Mouse (Mus musculus) spleen, adult 2 months (tissue): ENCODE results near the gene Ppp4r1.

ENCODE experiments used
- CTCF ChIP-seq: fragments of 200-500 bp; IDR thresholded peaks from 2 replicates; pipeline ENCODE4 v1.5.1; 2011; ENCODE audit warnings: mild to moderate bottlenecking, inconsistent platforms; ENCODE audit not compliant: insufficient read depth, insufficient read length, insufficient replicate concordance; ENCODE audit errors: extremely low read depth
- POLR2A ChIP-seq: fragments of 200-500 bp; IDR thresholded peaks from 2 replicates; pipeline ENCODE4 v1.6.1; 2011; ENCODE audit warnings: low read depth, low read length, inconsistent platforms

DNA sequence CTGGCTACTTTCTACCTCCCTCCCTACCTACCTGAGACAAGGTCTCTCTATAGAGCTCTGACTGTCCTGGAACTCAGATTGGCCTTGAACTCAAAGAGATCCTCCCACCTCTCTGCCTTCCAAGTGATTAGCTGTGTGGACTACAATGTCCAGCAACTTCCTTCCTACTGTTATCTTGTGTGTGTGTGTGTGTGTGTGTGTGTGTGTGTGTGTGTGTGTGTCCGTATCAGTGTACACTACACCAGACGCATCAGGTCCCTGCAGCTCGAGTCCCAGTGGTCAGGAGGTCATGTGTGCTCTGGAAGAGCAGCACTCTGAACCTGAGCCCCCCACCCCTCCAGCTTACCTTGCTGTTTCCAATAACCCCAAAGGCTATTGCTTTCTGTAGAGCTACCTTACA is 83.8 kb downstream of the Ppp4r1 start:
- TF ChIP-seq CTCF: no peak
- TF ChIP-seq POLR2A: no peak
